Mouse (Mus musculus) forebrain, postnatal 0 days (tissue): ENCODE measurements around the gene Spata25. TPM values are rescaled to one million over a fixed set of nuclear protein-coding genes. Genes with fewer than 3 reads are reported as not detected.
"Not testable (repeated sequence)": the region's sequence is repeated elsewhere in the genome, so short reads cannot be mapped to it uniquely, and the experiment has no call there.

Experiments
- ATAC-seq: fragments of 200-750 bp; cut with Nextera tagmentation; 2 replicates; pipeline ENCODE4 v1.8.0; 2017; ENCODE audit warnings: mild to moderate bottlenecking, moderate library complexity
- DNase-seq: peaks from one replicate; pipeline ENCODE4 v3.0.0-alpha.2; 2015
- H3K27ac ChIP-seq: fragments of 300-500 bp; sonication (generic); 2 replicates; pipeline ENCODE4 v1.5.1; 2014; ENCODE audit warnings: low read depth, mild to moderate bottlenecking, antibody characterized with exemption, low read length, moderate library complexity, mixed read lengths
- H3K27me3 ChIP-seq: fragments of 300-500 bp; sonication (generic); 2 replicates; pipeline ENCODE4 v1.6.1; 2014; ENCODE audit warnings: mild to moderate bottlenecking, low read length, mixed read lengths; ENCODE audit not compliant: insufficient read depth
- H3K36me3 ChIP-seq: fragments of 300-500 bp; sonication (generic); 2 replicates; pipeline ENCODE4 v1.6.1; 2014; ENCODE audit warnings: mild to moderate bottlenecking, moderate library complexity; ENCODE audit not compliant: insufficient read depth
- H3K4me1 ChIP-seq: fragments of 300-500 bp; sonication (generic); 2 replicates; pipeline ENCODE4 v1.6.1; 2014; ENCODE audit warnings: antibody characterized with exemption; ENCODE audit not compliant: insufficient read depth
- H3K4me2 ChIP-seq: fragments of 300-500 bp; sonication (generic); 2 replicates; pipeline ENCODE4 v1.6.1; 2014; ENCODE audit warnings: low read depth, mild to moderate bottlenecking, moderate library complexity
- H3K4me3 ChIP-seq: fragments of 300-500 bp; sonication (generic); 2 replicates; pipeline ENCODE4 v1.5.1; 2014; ENCODE audit warnings: low read depth, low read length, mixed read lengths
- H3K9ac ChIP-seq: fragments of 300-500 bp; sonication (generic); 2 replicates; pipeline ENCODE4 v1.6.1; 2014; ENCODE audit warnings: mild to moderate bottlenecking
- H3K9me3 ChIP-seq: fragments of 300-500 bp; sonication (generic); 2 replicates; pipeline ENCODE4 v1.6.1; 2016; ENCODE audit warnings: low read length
- CTCF ChIP-seq: sonication (generic); IDR thresholded peaks from 2 replicates; pipeline ENCODE4 v1.5.1; 2016; ENCODE audit warnings: antibody characterized with exemption, control low read depth, low read depth
- WGBS: fragments of 180-500 bp; shearing (Covaris S2); extraction: QIAGEN DNeasy Blood & Tissue Kit; methylation state at CpG from one replicate; pipeline ENCODE4 v1.1.7; 2014; 5-methylcytosine and 5-hydroxymethylcytosine counted together
- polyA plus RNA-seq: library from polyadenylated mRNA; unstranded; fragments of >200 nt; fragmentation: Nextera tagmentation; extraction: Ambion mirVana; gene quantifications from 2 replicates; pipeline ENCODE4 v1.2.1, GENCODE M21; 2015
- total RNA-seq: library from RNA; depleted of rRNA; stranded (reverse); fragments of >200 nt; gene quantifications from 2 replicates; pipeline ENCODE4 v1.2.3, GENCODE M21; 2014; rRNA removed

Spata25 gene
- total RNA-seq: 0.62 and 1.00 TPM in 2 replicates
- polyA plus RNA-seq: not detected in 2 replicates

DNA sequence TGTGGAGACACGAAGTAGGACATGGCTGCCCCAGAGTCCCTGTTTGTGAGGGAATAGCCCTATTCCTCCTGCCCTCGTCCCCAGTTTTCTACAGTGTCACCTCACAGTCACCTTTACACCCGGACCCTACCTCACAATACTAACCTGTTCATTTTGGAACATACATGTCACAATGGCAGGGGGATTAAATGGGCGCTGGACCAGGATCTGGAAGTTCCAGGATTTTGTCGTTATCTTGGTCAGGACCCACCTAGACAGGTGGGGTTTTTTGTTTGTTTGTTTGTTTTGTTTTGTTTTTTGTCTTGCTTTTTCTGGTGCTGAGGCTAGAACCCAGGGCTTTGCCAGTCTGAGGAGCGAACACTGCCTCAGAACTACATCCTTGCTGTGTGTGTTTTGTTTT lies at the start of gene Spata25:
Gene Spata25, minus strand, starts transcription at position 101 of the 400 bp plus-strand sequence.
- no peaks in the 10 kb centered on the region for H3K27me3 ChIP-seq
- no peak within 1 kb of the TSS for H3K4me3 ChIP-seq
- H3K4me1 ChIP-seq: peaks cover 12% of the 10 kb centered on the region
- H3K36me3 ChIP-seq: peaks cover 35% of the 10 kb centered on the region
- DNase-seq (no peak), ATAC-seq (no peak)
- no peak within 1 kb of the TSS for H3K27ac ChIP-seq
- H3K4me2 ChIP-seq: no peak within 1 kb of the TSS
- no peak for TF ChIP-seq CTCF
- 90% methylated on average over 6 of the region's 6 CpGs for WGBS
- no peaks in the 10 kb centered on the region for H3K9me3 ChIP-seq
- H3K9ac ChIP-seq: no peak within 1 kb of the TSS

DNA sequence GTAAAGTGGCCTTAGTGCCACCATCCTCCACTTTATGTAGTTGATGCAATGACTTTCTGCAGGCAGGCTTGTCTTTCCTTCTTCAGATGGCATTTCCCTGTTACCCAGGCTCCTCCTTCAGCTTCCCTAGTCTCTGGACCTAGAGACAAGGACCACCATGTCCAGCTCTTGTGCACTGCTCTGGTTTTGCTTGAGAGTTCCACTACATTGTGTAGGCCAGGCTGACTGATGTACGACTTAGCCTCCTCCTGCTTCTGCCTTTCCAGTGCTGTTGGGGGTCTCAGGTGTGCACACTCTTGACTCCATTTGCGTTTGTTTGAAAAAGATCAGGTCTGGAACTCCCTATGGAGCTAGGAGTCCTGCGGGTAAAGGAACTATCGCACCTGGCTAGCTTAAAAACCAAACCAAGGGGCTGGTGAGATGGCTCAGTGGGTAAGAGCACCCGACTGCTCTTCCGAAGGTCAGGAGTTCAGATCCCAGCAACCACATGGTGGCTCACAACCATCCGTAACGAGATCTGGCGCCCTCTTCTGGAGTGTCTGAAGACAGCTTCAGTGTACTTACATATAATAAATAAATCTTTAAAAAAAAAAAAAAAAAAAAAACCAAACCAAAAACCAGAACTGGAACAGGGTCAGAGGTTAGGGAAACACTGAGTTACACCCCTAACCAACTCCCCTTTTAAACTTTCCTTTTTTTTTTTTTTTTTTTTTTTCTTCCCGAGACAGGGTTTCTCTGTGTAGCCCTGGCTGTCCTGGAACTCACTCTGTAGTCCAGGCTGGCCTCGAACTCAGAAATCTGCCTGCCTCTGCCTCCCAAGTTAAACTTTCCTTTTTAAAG lies 49.3 kb upstream of the Spata25 start:
- not testable (repeated sequence) for DNase-seq, ATAC-seq, H3K27me3 ChIP-seq, H3K9me3 ChIP-seq, H3K36me3 ChIP-seq, H3K9ac ChIP-seq, H3K4me3 ChIP-seq, H3K27ac ChIP-seq
- Histone ChIP-seq H3K4me2 (peak overlapping the region; percentile 94), H3K4me1 (peaks cover 15% of the 10 kb centered on the region)
- WGBS: 76% methylated on average over 11 of the region's 11 CpGs

DNA sequence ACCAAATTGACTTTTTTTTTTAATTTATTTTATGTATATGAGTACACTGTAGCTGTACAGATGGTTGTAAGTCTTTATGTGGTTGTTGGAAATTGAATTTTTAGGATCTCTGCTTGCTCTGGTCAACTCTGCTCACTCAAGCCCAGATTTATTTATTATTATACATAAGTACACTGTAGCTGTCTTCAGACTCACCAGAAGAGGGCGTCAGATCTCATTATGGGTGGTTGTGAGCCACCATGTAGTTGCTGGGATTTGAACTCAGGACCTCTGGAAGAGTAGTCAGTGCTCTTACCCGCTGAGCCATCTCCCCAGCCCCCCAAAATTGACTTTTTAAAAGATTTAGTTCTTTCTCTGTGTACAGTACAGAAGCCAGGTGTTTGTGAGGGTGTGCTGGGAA lies 47.3 kb upstream of the Spata25 start:
- DNase-seq, H3K9ac ChIP-seq, H3K36me3 ChIP-seq, H3K4me3 ChIP-seq, H3K27me3 ChIP-seq, H3K27ac ChIP-seq, H3K4me2 ChIP-seq, ATAC-seq, H3K9me3 ChIP-seq: not testable (repeated sequence)
- WGBS: 57% methylated on average over 2 of the region's 2 CpGs
- peaks cover 12% of the 10 kb centered on the region for H3K4me1 ChIP-seq

DNA sequence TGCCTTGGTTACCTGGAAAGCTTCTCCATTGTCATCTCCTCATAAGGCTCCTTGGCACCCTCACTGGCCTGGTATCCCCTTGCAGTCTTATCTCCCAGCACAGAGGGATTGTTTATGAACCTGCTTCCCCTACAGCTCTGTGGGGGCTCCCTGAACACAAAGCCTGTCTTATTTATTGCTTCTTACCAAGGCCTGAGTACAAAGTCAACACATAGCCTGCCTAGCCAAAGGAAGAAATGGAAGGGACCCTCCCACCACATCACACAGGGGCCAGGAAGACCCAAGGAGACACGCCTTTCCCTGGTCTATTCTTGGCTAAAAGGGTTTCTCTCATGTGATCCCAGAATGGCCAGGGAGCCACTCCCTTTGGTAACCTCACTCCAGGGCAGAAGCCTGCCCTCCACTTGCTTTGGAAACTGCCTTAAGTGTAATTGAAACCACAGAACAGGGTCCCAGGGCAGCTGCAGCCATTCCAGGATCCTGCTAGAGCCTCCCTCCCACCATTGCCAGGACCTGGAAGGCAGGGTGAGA lies 46.0 kb upstream of the Spata25 start:
- DNase-seq (no peak), ATAC-seq (no peak)
- Histone ChIP-seq H3K4me1 (peaks cover 7% of the 10 kb centered on the region; the same call in 1 of the 2 replicates), H3K27ac (no peak overlapping the region), H3K27me3 (no peaks in the 10 kb centered on the region), H3K9me3 (no peaks in the 10 kb centered on the region), H3K4me2 (no peak overlapping the region), H3K36me3 (no peaks in the 10 kb centered on the region), H3K4me3 (no peak overlapping the region), H3K9ac (no peak overlapping the region)
- 56% methylated on average over 1 of the region's 1 CpGs for WGBS
- no peak for TF ChIP-seq CTCF

DNA sequence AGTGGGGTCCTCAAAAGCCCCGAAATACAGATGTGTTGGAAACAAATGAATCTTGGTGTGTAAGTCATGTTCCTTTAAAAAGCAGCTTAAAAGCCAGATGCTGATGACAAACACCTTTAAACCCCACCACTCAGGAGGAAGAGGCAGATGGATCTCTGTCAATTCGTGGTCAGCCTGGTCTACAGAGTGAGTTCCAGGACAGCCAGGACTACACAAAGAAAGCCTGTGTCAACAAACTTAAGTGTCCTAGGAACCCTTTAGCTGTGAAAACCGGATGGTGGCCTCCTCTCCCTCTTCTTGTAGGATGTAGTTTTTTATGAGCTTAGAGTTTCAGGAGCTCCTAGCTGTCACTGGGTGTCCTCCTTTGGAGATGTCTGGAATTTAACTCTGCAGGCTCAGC lies 45.3 kb upstream of the Spata25 start:
- no peak overlapping the region for H3K9ac ChIP-seq
- no peak overlapping the region for H3K4me3 ChIP-seq
- H3K36me3 ChIP-seq: no peaks in the 10 kb centered on the region
- H3K27me3 ChIP-seq: no peaks in the 10 kb centered on the region
- peaks cover 5% of the 10 kb centered on the region; the same call in 1 of the 2 replicates for H3K4me1 ChIP-seq
- no peak for TF ChIP-seq CTCF
- 68% methylated on average over 3 of the region's 3 CpGs for WGBS
- DNase-seq: no peak
- no peaks in the 10 kb centered on the region for H3K9me3 ChIP-seq
- no peak for ATAC-seq
- no peak overlapping the region for H3K4me2 ChIP-seq
- H3K27ac ChIP-seq: no peak overlapping the region

DNA sequence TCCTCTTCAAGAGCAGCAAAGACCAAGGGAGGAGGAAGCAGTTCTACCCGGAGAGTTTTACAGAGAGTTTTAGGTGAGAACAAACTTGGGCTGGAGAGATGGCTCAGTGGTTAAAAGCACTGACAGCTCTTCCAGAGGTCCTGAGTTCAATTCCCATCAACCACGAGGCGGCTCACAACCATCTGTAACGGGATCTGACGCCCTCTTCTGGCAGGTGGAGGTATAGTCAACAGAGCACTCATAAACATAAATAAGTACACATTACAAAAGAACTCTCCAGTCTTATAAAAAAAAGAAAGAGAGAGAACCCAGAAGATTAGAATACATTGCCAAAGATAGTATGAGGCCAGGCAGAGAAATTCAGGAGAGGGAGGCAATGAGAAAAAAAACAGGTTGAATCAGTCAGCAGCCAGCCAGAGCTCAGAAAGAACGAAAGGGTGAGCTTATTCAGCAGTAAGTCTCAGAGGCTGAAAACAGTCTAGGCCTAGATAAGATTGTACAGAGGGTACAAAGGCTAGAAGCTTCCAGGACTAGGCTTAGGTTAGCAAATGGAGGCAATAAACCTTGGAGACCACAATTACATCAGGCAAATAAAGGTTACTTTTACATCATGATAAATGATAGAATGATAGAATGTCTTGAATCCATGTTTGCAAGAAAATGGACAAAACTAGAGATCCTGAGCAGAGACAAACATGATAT lies 43.4 kb upstream of the Spata25 start:
- Histone ChIP-seq H3K4me1 (no peaks in the 10 kb centered on the region), H3K27me3 (no peaks in the 10 kb centered on the region), H3K9ac (no peak overlapping the region), H3K4me2 (no peak overlapping the region), H3K9me3 (no peaks in the 10 kb centered on the region), H3K4me3 (no peak overlapping the region), H3K27ac (no peak overlapping the region), H3K36me3 (no peaks in the 10 kb centered on the region)
- ATAC-seq (no peak), DNase-seq (no peak)
- 55% methylated on average over 6 of the region's 6 CpGs for WGBS
- TF ChIP-seq CTCF: no peak

DNA sequence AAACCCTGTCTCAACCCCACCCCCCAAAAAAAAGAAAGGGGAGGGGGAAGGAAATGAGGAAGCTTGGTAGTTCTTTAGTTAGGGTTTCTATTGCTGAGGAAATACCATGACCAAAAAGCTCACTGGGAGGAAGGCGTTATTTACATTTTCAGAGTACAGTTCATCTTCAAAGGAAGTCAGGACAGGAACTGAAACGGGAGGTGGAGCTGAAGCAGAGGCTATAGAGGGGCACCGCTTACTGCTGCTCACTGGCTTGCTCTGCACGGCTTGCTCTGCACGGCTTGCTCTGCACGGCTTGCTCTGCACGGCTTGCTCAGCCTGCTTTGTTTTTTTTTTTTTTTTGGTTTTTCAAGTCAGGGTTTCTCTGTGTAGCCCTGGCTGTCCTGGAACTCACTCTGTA lies 40.2 kb upstream of the Spata25 start:
- H3K27ac ChIP-seq: no peak overlapping the region
- no peak for TF ChIP-seq CTCF
- no peaks in the 10 kb centered on the region for H3K4me1 ChIP-seq
- ATAC-seq: no peak
- H3K9me3 ChIP-seq: no peaks in the 10 kb centered on the region
- no peak overlapping the region for H3K4me2 ChIP-seq
- H3K36me3 ChIP-seq: no peaks in the 10 kb centered on the region
- H3K9ac ChIP-seq: no peak overlapping the region
- WGBS: 84% methylated on average over 7 of the region's 7 CpGs
- no peaks in the 10 kb centered on the region for H3K27me3 ChIP-seq
- no peak overlapping the region for H3K4me3 ChIP-seq
- DNase-seq: no peak
